Mouse (Mus musculus) bone marrow macrophage, adult 2 months (primary cell): ENCODE measurements around the gene Coro2b. TPM values are rescaled to one million over a fixed set of nuclear protein-coding genes. Genes with fewer than 3 reads are reported as not detected.

Source experiments
- H3K27ac ChIP-seq: 2 replicates; pipeline ENCODE4 v1.5.1; 2012; ENCODE audit warnings: low read depth, low read length; ENCODE audit not compliant: insufficient read depth
- H3K4me1 ChIP-seq: 2 replicates; pipeline ENCODE4 v1.6.1; 2012; ENCODE audit warnings: low read length; ENCODE audit not compliant: control insufficient read depth, insufficient read depth
- H3K4me3 ChIP-seq: 2 replicates; pipeline ENCODE4 v1.5.1; 2012; ENCODE audit warnings: mild to moderate bottlenecking, low read length, moderate library complexity; ENCODE audit not compliant: insufficient read depth
- CTCF ChIP-seq: IDR thresholded peaks from 2 replicates; pipeline ENCODE4 v1.5.1; 2012; ENCODE audit warnings: low read depth, mild to moderate bottlenecking, low read length, moderate library complexity
- POLR2A ChIP-seq: IDR thresholded peaks from 2 replicates; pipeline ENCODE4 v1.6.1; 2012; ENCODE audit warnings: mild to moderate bottlenecking, low read depth, low read length, borderline replicate concordance
- polyA plus RNA-seq: library from polyadenylated mRNA; stranded (reverse); fragments of >200 nt; gene quantifications from 2 replicates; pipeline ENCODE4 v1.2.4, GENCODE M21; 2012; ENCODE audit not compliant: missing spikeins, insufficient read depth, insufficient read length

Coro2b gene
- polyA plus RNA-seq, 1 experiment: 0.87 TPM

DNA sequence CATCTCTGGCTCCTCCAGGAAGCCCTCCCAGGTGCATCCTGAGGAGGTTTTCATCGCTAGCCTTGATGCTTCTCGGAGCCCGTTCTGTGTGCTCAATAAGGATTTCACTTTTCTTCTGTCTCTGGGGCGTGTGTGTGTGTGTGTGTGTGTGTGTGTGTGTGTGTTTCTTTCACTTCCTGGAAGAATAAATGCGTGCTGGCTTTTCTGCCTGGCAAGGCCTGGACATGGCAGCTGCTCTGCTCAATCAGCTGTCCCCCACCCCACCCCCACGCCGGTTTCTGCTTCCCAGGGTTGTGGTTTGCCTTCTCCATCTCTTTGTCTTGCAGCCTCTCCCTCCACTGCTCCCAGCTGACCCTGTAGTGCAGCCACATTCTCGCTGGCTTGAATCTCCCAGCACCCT, 4.3 kb upstream of the Coro2b start:
- Histone ChIP-seq H3K4me1 (no peaks in the 10 kb centered on the region), H3K4me3 (no peak overlapping the region), H3K27ac (no peak overlapping the region)
- no peak for TF ChIP-seq POLR2A
- TF ChIP-seq CTCF: no peak

DNA sequence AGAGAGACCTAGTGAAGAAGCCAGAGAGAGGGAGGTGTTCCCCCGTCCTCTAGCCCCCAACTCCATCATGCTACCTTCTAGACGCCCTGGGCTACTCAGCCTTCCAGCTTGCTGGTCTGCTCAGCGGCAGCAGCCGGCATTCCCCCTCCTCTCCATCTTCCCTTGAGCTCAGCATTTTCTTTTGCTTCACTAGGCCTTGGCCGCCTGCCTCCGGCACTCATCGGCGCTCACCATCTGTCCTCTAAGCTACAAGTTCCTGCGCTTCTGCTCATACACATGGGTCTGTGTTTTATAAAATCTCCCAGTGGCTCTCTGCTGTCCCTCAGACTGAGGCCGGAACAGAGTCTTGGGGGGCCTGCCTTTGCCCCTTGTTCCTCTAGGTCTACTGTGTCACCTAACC, 3.9 kb upstream of the Coro2b start:
- TF ChIP-seq CTCF (no peak), POLR2A (no peak)
- Histone ChIP-seq H3K4me1 (no peaks in the 10 kb centered on the region), H3K4me3 (no peak overlapping the region), H3K27ac (no peak overlapping the region)

DNA sequence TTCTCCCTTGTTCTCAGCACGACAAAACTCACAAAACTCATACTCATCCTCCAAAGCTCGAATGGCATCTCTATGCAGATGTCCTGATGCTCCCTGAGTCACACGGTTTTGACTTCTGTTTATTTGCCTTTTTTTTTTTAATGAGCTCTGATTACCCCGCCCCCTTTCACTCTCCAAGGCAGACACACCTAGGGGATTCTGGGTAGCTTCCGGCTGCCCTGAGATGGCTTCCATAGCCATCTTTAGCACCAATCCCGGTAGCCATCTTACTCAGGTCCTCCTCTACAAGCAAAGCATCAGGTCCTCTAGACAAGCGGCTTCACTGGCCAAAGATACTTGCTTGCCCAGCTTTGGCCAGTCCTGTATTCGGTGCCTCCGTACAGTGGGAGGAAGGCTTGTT, 3.3 kb upstream of the Coro2b start:
- TF ChIP-seq CTCF: no peak
- no peak for TF ChIP-seq POLR2A
- Histone ChIP-seq H3K4me3 (no peak overlapping the region), H3K27ac (no peak overlapping the region), H3K4me1 (no peaks in the 10 kb centered on the region)

GRCm38 (mm10) chr9:62539251-62539711, 2.4 kb upstream of the Coro2b start:
- Histone ChIP-seq H3K27ac (no peak overlapping the region), H3K4me1 (no peaks in the 10 kb centered on the region), H3K4me3 (no peak overlapping the region)
- TF ChIP-seq CTCF (no peak), POLR2A (no peak)

GRCm38 (mm10) chr9:62537941-62538340, 1.1 kb upstream of the Coro2b start:
- Histone ChIP-seq H3K4me3 (no peak overlapping the region), H3K27ac (no peak overlapping the region), H3K4me1 (no peaks in the 10 kb centered on the region)
- TF ChIP-seq POLR2A (no peak), CTCF (no peak)

- H3K27ac ChIP-seq: no peak overlapping the region
These were observed 657 bp downstream of the Coro2b start for GRCm38 (mm10) chr9:62536119-62536654.

GRCm38 (mm10) chr9:62535566-62535965, 1.3 kb downstream of the Coro2b start:
- no peak overlapping the region for H3K27ac ChIP-seq
- peaks cover 7% of the 10 kb centered on the region for H3K4me1 ChIP-seq
- H3K4me3 ChIP-seq: no peak overlapping the region
- no peak for TF ChIP-seq POLR2A
- TF ChIP-seq CTCF: no peak

More at GRCm38 (mm10) chr9:62536119-62536654, 657 bp downstream of the Coro2b start:
- 0 out of 2 replicates have a peak overlapping the region, but pooled peaks have one; percentile 12 for H3K4me3 ChIP-seq
- H3K4me1 ChIP-seq: peaks cover 7% of the 10 kb centered on the region
- TF ChIP-seq POLR2A: no peak
- TF ChIP-seq CTCF: no peak

- Histone ChIP-seq H3K4me1 (peaks cover 7% of the 10 kb centered on the region), H3K27ac (no peak overlapping the region), H3K4me3 (no peak overlapping the region)
- TF ChIP-seq CTCF: no peak
- TF ChIP-seq POLR2A: no peak
These were observed 2.2 kb downstream of the Coro2b start for GRCm38 (mm10) chr9:62534691-62535090.

DNA sequence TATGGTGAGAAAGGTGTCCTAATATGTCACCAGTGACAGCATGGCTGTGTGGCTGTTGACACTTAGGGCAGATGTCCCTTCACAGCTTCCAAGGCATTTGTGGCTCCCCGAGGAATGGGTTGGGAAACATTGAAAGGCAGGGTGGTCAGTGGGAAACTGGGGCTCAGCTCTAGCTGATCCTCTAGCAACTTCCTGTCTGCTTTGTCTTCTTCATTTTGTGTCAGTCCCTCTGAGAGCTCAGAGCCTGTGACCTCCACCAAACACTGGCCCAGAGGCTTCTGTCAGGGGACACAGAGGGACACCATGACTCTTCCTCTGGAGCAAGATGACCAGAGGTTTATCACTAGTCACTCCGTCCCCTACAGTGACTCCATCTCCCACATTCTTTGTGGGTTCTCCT, 2.7 kb downstream of the Coro2b start:
- Histone ChIP-seq H3K4me1 (peaks cover 7% of the 10 kb centered on the region), H3K27ac (no peak overlapping the region), H3K4me3 (no peak overlapping the region)
- TF ChIP-seq POLR2A (no peak), CTCF (no peak)

GRCm38 (mm10) chr9:62532876-62533275, 4.0 kb downstream of the Coro2b start:
- TF ChIP-seq CTCF: no peak
- TF ChIP-seq POLR2A: no peak
- H3K4me3 ChIP-seq: no peak overlapping the region
- H3K27ac ChIP-seq: no peak overlapping the region
- peaks cover 7% of the 10 kb centered on the region for H3K4me1 ChIP-seq

DNA sequence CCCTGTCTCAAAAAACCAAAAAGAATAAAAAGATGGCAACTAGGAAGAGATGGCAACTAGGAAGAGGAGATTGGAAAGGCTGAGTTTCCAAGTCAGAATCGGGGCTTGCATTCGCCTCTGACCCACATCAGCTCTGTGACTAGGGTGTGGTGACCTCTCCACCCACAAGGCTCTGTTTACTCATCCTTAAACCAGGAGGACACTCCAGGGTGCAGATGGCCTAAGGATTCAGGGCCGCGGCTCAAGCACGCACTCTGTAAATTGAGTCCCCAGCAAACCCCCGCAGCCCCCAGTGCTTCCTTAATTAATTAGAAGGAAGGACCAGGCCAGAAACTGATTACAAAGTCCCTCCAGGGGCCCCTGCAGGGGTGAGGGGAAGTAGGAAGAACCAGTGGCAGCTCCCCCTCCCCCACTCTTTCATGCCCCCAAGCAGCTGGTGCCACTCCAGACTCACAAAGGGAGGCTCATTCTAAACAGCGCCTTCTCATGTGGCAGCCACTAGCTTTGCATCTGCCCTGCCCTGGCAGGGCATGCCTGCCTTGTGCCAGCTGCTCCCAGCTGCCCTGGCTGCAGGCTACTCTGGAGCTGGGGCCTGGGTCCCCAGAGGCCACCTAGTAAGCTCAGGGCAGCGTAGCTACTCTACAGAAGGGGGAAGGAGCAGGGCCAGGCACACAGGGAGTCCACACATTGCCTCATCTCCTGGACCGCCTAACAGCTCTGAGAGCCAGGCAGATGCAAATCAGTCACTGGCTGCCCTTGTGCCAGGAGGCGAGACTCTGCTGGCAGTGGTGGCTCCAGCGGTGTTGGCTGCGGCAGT, 5.2 kb downstream of the Coro2b start:
- no peak overlapping the region for H3K27ac ChIP-seq
- no peak overlapping the region for H3K4me3 ChIP-seq

More for the DNA sequence above, 5.2 kb downstream of the Coro2b start:
- H3K4me1 ChIP-seq: peaks cover 7% of the 10 kb centered on the region
- TF ChIP-seq CTCF (no peak), POLR2A (no peak)
